Mouse (Mus musculus): ENCODE results near the gene Birc5. TPM values are rescaled to one million over a fixed set of nuclear protein-coding genes. Genes with fewer than 3 reads are reported as not detected.

Gene Birc5
- polyA plus RNA-seq, 1 experiment from 2014 or later = 244 TPM

- no peaks in the 10 kb centered on the region for H3K9me3 ChIP-seq (replicated peaks; ENCODE audit: control insufficient read depth, low read length)
- no peak overlapping the region for H3K4me2 ChIP-seq (ENCODE audit: low read depth, low read length)
- H3K36me3 ChIP-seq (ENCODE audit: control insufficient read depth, insufficient read depth) = peaks cover 35% of the 10 kb centered on the region
- H3K9ac ChIP-seq (ENCODE audit: low read length) = no peak overlapping the region
- H3K27me3 ChIP-seq (ENCODE audit: control insufficient read depth, insufficient read depth, low read length) = peaks cover 11% of the 10 kb centered on the region
- no peaks in the 10 kb centered on the region for H3K4me1 ChIP-seq (ENCODE audit: control insufficient read depth, insufficient read depth, low read length)
- H3K27ac ChIP-seq (ENCODE audit: low read length) = no peak overlapping the region
- 61% methylated on average over 1 of the region's 1 CpGs for WGBS
- no peak overlapping the region for H3K4me3 ChIP-seq (ENCODE audit: low read length)
- no peak for ATAC-seq (replicated peaks; ENCODE audit: extremely low read depth, insufficient read depth, low FRiP score)
Observed at GRCm38 (mm10) chr11:117855975-117856374, 6.9 kb downstream of the Birc5 start.

GRCm38 (mm10) chr11:117857462-117857861 is 8.4 kb downstream of the Birc5 start:
- peaks cover 18% of the 10 kb centered on the region for H3K27me3 ChIP-seq (ENCODE audit: control insufficient read depth, insufficient read depth, low read length)
- WGBS = 91% methylated on average over 10 of the region's 10 CpGs
- H3K9me3 ChIP-seq (replicated peaks; ENCODE audit: control insufficient read depth, low read length) = no peaks in the 10 kb centered on the region
- H3K9ac ChIP-seq (ENCODE audit: low read length) = no peak overlapping the region
- no peak for ATAC-seq (replicated peaks; ENCODE audit: extremely low read depth, insufficient read depth, low FRiP score)
- H3K4me2 ChIP-seq (ENCODE audit: low read depth, low read length) = no peak overlapping the region
- H3K4me3 ChIP-seq (ENCODE audit: low read length) = no peak overlapping the region
- no peaks in the 10 kb centered on the region for H3K4me1 ChIP-seq (ENCODE audit: control insufficient read depth, insufficient read depth, low read length)
- H3K27ac ChIP-seq (ENCODE audit: low read length) = no peak overlapping the region
- peaks cover 34% of the 10 kb centered on the region for H3K36me3 ChIP-seq (ENCODE audit: control insufficient read depth, insufficient read depth)

- H3K9ac ChIP-seq (ENCODE audit: low read length) = no peak overlapping the region
- H3K4me1 ChIP-seq (ENCODE audit: control insufficient read depth, insufficient read depth, low read length) = no peaks in the 10 kb centered on the region
- H3K36me3 ChIP-seq (ENCODE audit: control insufficient read depth, insufficient read depth) = peaks cover 25% of the 10 kb centered on the region
- H3K4me2 ChIP-seq (ENCODE audit: low read depth, low read length) = no peak overlapping the region
- no peak for ATAC-seq (replicated peaks; ENCODE audit: extremely low read depth, insufficient read depth, low FRiP score)
- no peak overlapping the region for H3K4me3 ChIP-seq (ENCODE audit: low read length)
- WGBS = 67% methylated on average over 3 of the region's 3 CpGs
- peaks cover 26% of the 10 kb centered on the region for H3K27me3 ChIP-seq (ENCODE audit: control insufficient read depth, insufficient read depth, low read length)
- no peak overlapping the region for H3K27ac ChIP-seq (ENCODE audit: low read length)
- H3K9me3 ChIP-seq (replicated peaks; ENCODE audit: control insufficient read depth, low read length) = no peaks in the 10 kb centered on the region
Observed at GRCm38 (mm10) chr11:117858392-117858791, 9.3 kb downstream of the Birc5 start.

GRCm38 (mm10) chr11:117860601-117861000 is 11.6 kb downstream of the Birc5 start, which contains the start of gene Tmem235:
Gene Tmem235, plus strand, starts transcription at chr11:117860752.
- Histone ChIP-seq H3K27ac (ENCODE audit: low read length) (no peak within 1 kb of the TSS), H3K4me1 (ENCODE audit: control insufficient read depth, insufficient read depth, low read length) (no peaks in the 10 kb centered on the region), H3K9ac (ENCODE audit: low read length) (0 out of 2 replicates have a peak within 1 kb of the TSS, but pooled peaks have one; percentile 1), H3K36me3 (ENCODE audit: control insufficient read depth, insufficient read depth) (peaks cover 18% of the 10 kb centered on the region), H3K4me3 (ENCODE audit: low read length) (no peak within 1 kb of the TSS), H3K27me3 (ENCODE audit: control insufficient read depth, insufficient read depth, low read length) (peaks cover 26% of the 10 kb centered on the region), H3K9me3 (replicated peaks; ENCODE audit: control insufficient read depth, low read length) (no peaks in the 10 kb centered on the region), H3K4me2 (ENCODE audit: low read depth, low read length) (peak within 1 kb of the TSS; percentile 10; the same call in 1 of the 2 replicates)
- ATAC-seq (replicated peaks; ENCODE audit: extremely low read depth, insufficient read depth, low FRiP score) = no peak
- WGBS = 5% methylated on average over 23 of the region's 23 CpGs

GRCm38 (mm10) chr11:117863174-117863856 is 14.3 kb downstream of the Birc5 start:
- Histone ChIP-seq H3K4me1 (ENCODE audit: control insufficient read depth, insufficient read depth, low read length) (no peaks in the 10 kb centered on the region), H3K27me3 (ENCODE audit: control insufficient read depth, insufficient read depth, low read length) (peaks cover 26% of the 10 kb centered on the region), H3K36me3 (ENCODE audit: control insufficient read depth, insufficient read depth) (no peaks in the 10 kb centered on the region), H3K4me2 (ENCODE audit: low read depth, low read length) (no peak overlapping the region), H3K9ac (ENCODE audit: low read length) (no peak overlapping the region), H3K27ac (ENCODE audit: low read length) (no peak overlapping the region), H3K9me3 (replicated peaks; ENCODE audit: control insufficient read depth, low read length) (no peaks in the 10 kb centered on the region), H3K4me3 (ENCODE audit: low read length) (no peak overlapping the region)
- ATAC-seq (replicated peaks; ENCODE audit: extremely low read depth, insufficient read depth, low FRiP score) = no peak
- 49% methylated on average over 11 of the region's 11 CpGs for WGBS

GRCm38 (mm10) chr11:117864805-117865204 is 15.8 kb downstream of the Birc5 start:
- Histone ChIP-seq H3K4me3 (ENCODE audit: low read length) (no peak overlapping the region), H3K4me1 (ENCODE audit: control insufficient read depth, insufficient read depth, low read length) (no peaks in the 10 kb centered on the region), H3K36me3 (ENCODE audit: control insufficient read depth, insufficient read depth) (no peaks in the 10 kb centered on the region), H3K4me2 (ENCODE audit: low read depth, low read length) (no peak overlapping the region), H3K27ac (ENCODE audit: low read length) (no peak overlapping the region), H3K9me3 (replicated peaks; ENCODE audit: control insufficient read depth, low read length) (no peaks in the 10 kb centered on the region), H3K27me3 (ENCODE audit: control insufficient read depth, insufficient read depth, low read length) (peaks cover 23% of the 10 kb centered on the region), H3K9ac (ENCODE audit: low read length) (no peak overlapping the region)
- 73% methylated on average over 2 of the region's 2 CpGs for WGBS
- ATAC-seq (replicated peaks; ENCODE audit: extremely low read depth, insufficient read depth, low FRiP score) = no peak

- no peak overlapping the region for H3K4me2 ChIP-seq (ENCODE audit: low read depth, low read length)
- no peak overlapping the region for H3K9ac ChIP-seq (ENCODE audit: low read length)
- H3K4me1 ChIP-seq (ENCODE audit: control insufficient read depth, insufficient read depth, low read length) = no peaks in the 10 kb centered on the region
- H3K27me3 ChIP-seq (ENCODE audit: control insufficient read depth, insufficient read depth, low read length) = peaks cover 15% of the 10 kb centered on the region
- H3K9me3 ChIP-seq (replicated peaks; ENCODE audit: control insufficient read depth, low read length) = no peaks in the 10 kb centered on the region
- H3K4me3 ChIP-seq (ENCODE audit: low read length) = no peak overlapping the region
- no peak overlapping the region for H3K27ac ChIP-seq (ENCODE audit: low read length)
- no peaks in the 10 kb centered on the region for H3K36me3 ChIP-seq (ENCODE audit: control insufficient read depth, insufficient read depth)
- 58% methylated on average over 6 of the region's 6 CpGs for WGBS
- ATAC-seq (replicated peaks; ENCODE audit: extremely low read depth, insufficient read depth, low FRiP score) = no peak
Observed at GRCm38 (mm10) chr11:117865988-117866387, 16.9 kb downstream of the Birc5 start.

- ATAC-seq (replicated peaks; ENCODE audit: extremely low read depth, insufficient read depth, low FRiP score) = no peak
- Histone ChIP-seq H3K27ac (ENCODE audit: low read length) (no peak overlapping the region), H3K4me2 (ENCODE audit: low read depth, low read length) (no peak overlapping the region), H3K36me3 (ENCODE audit: control insufficient read depth, insufficient read depth) (no peaks in the 10 kb centered on the region), H3K27me3 (ENCODE audit: control insufficient read depth, insufficient read depth, low read length) (no peaks in the 10 kb centered on the region), H3K4me1 (ENCODE audit: control insufficient read depth, insufficient read depth, low read length) (peaks cover 12% of the 10 kb centered on the region), H3K9me3 (replicated peaks; ENCODE audit: control insufficient read depth, low read length) (no peaks in the 10 kb centered on the region), H3K4me3 (ENCODE audit: low read length) (no peak overlapping the region), H3K9ac (ENCODE audit: low read length) (no peak overlapping the region)
- 41% methylated on average over 12 of the region's 12 CpGs for WGBS
Observed at GRCm38 (mm10) chr11:117870688-117871365, 21.8 kb downstream of the Birc5 start.

- Histone ChIP-seq H3K4me1 (ENCODE audit: control insufficient read depth, insufficient read depth, low read length) (peaks cover 15% of the 10 kb centered on the region), H3K27ac (ENCODE audit: low read length) (peak overlapping the region; percentile 43; the same call in 1 of the 2 replicates), H3K36me3 (ENCODE audit: control insufficient read depth, insufficient read depth) (no peaks in the 10 kb centered on the region), H3K9me3 (replicated peaks; ENCODE audit: control insufficient read depth, low read length) (no peaks in the 10 kb centered on the region), H3K4me2 (ENCODE audit: low read depth, low read length) (no peak overlapping the region), H3K9ac (ENCODE audit: low read length) (no peak overlapping the region), H3K4me3 (ENCODE audit: low read length) (no peak overlapping the region), H3K27me3 (ENCODE audit: control insufficient read depth, insufficient read depth, low read length) (no peaks in the 10 kb centered on the region)
- no peak for ATAC-seq (replicated peaks; ENCODE audit: extremely low read depth, insufficient read depth, low FRiP score)
- WGBS = 70% methylated on average over 5 of the region's 5 CpGs
Observed at GRCm38 (mm10) chr11:117871376-117871775, 22.3 kb downstream of the Birc5 start.
